Mouse (Mus musculus): Measurements from ENCODE around the gene E2f1. TPM values are rescaled to one million over a fixed set of nuclear protein-coding genes. Genes with fewer than 3 reads are reported as not detected.

The E2f1 gene
- total and polyA plus RNA-seq, 3 experiments = 5.1 to 19.6 (median 5.3) TPM

DNA sequence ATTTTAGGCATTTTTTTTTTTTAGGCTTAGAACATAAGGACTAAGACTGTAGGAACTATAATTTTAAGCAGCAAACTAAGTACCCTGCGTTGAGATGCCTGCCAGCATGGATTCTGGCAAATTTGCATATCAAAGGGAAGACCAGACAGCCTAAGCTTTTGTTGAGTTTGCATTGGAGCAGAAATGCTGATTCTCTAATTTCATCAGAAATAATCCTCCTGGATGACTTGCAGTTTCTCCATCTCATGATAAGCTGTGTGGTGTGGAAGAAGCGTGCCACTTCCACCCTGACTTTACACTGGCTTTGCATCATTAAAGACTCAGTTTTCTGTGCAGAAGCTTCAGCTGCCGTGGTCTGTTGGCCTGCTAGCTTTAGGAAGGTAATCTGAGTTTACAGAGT, 36.8 kb downstream of the E2f1 start:
- no peaks in the 10 kb centered on the region for H3K79me2 ChIP-seq (replicated peaks; ENCODE audit: control insufficient read depth, extremely low read depth, insufficient read depth, poor library complexity, severe bottlenecking)
- H3K9me3 ChIP-seq (replicated peaks; ENCODE audit: low read length) = no peaks in the 10 kb centered on the region
- H3K36me3 ChIP-seq (replicated peaks in 1 of 2; ENCODE audit: control insufficient read depth in 1 of 2, insufficient read depth in 1 of 2, low read length in 1 of 2) = peaks cover 39 to 82% of the 10 kb centered on the region in 2 experiments
- in situ Hi-C loops (cut with MboI; ENCODE audit: low pct_ligation_motif_present, low pct_unique_long_range_greater_than_20kb, low sequenced_read_pairs) = no loop called here
- no peaks in the 10 kb centered on the region for H3K4me1 ChIP-seq (ENCODE audit: control insufficient read depth in 1 of 2, insufficient read depth in 2 of 2)
- TF ChIP-seq USF1 (IDR thresholded peaks at IDR 0.05; ENCODE audit: low read depth, low read length) (no peak), ELF1 (IDR thresholded peaks at IDR 0.05; ENCODE audit: low read depth, low read length) (no peak), CTCF (conservative IDR thresholded peaks at IDR 0.05 in 1 of 2, IDR thresholded peaks at IDR 0.05 in 1 of 2; ENCODE audit: low read depth in 2 of 2, low read length in 2 of 2) (no peak), IRF4 (IDR thresholded peaks at IDR 0.05; ENCODE audit: low read depth, low read length) (no peak), POLR2A (IDR thresholded peaks at IDR 0.05; ENCODE audit: low read depth, low read length) (no peak), UBTF (IDR thresholded peaks at IDR 0.05; ENCODE audit: low read depth, low read length) (no peak), EP300 (IDR thresholded peaks at IDR 0.05; ENCODE audit: low read length) (no peak), MEF2A (IDR thresholded peaks at IDR 0.05; ENCODE audit: borderline replicate concordance, low read depth, low read length) (no peak), SIN3A (IDR thresholded peaks at IDR 0.05; ENCODE audit: low read length) (no peak), ZNF384 (IDR thresholded peaks at IDR 0.05; ENCODE audit: low read depth, low read length) (no peak), BHLHE40 (IDR thresholded peaks at IDR 0.05; ENCODE audit: low read depth, low read length) (no peak), MXI1 (IDR thresholded peaks at IDR 0.05; ENCODE audit: low read depth, low read length) (no peak), ZC3H11A (IDR thresholded peaks at IDR 0.05; ENCODE audit: low read depth, low read length) (no peak)
- no peak overlapping the region for H3K27ac ChIP-seq (ENCODE audit: insufficient read depth, low read depth)
- H3K9ac ChIP-seq (ENCODE audit: insufficient read depth, low read depth) = no peak overlapping the region
- no peak for DNase-seq (ENCODE audit: extremely low read depth)
- no peaks in the 10 kb centered on the region for H3K27me3 ChIP-seq (replicated peaks)
- dilution Hi-C loops (cut with MboI; ENCODE audit: extremely low pct_ligation_motif_present, extremely low pct_unique_long_range_greater_than_20kb, low sequenced_read_pairs) = no loop called here
- no peak overlapping the region for H3K4me2 ChIP-seq (ENCODE audit: insufficient read depth, low read depth, poor library complexity, severe bottlenecking)
- no peak overlapping the region for H3K4me3 ChIP-seq (replicated peaks in 1 of 3; ENCODE audit: low read depth in 2 of 3, low read length in 2 of 3, poor library complexity in 1 of 3)

DNA sequence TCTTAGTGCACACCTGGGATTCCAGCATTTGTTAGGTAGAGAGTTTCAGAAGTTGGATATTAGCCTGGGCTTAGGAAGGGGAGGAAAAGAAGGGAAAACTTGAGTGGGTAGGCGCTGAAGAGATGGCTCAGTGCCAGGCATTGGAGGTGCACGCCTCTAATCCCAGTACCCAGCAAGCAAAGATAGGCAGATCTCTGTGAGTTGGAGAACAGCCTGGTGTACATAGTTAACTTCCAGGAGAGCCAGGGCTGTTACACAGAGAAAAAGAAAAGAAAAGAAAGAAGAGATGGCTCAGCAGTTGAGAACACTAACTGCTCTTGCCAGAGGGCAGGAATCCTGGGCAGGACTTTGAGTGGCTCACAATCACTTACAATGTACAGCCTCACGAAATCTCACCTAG, 43.2 kb downstream of the E2f1 start:
- peaks cover 36 to 77% of the 10 kb centered on the region in 2 experiments for H3K36me3 ChIP-seq (replicated peaks in 1 of 2; ENCODE audit: control insufficient read depth in 1 of 2, insufficient read depth in 1 of 2, low read length in 1 of 2)
- no peak for DNase-seq (ENCODE audit: extremely low read depth)
- dilution Hi-C loops (cut with MboI; ENCODE audit: extremely low pct_ligation_motif_present, extremely low pct_unique_long_range_greater_than_20kb, low sequenced_read_pairs) = no loop called here

DNA sequence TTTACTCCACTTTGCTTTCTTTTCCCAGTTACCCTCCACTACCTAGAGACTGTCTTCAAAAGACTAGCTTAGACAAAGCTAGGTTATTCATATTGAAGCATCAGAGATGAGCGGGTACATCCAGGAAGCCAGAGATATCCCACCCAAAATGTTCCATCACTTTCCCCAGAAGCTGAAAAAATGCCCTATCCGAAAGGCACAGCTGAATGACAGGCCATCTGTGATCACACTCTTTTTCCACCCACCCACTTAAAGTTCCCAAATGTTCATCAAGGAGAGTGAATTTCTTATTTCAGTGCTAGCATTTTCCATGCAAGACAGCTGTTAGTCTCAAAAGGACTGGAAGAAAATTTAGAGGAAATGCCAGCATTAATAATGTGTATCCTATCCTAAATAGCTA, 44.4 kb downstream of the E2f1 start:
- Histone ChIP-seq H3K4me1 (ENCODE audit: control insufficient read depth in 1 of 2, insufficient read depth in 2 of 2) (no peaks in the 10 kb centered on the region), H3K36me3 (replicated peaks in 1 of 2; ENCODE audit: control insufficient read depth in 1 of 2, insufficient read depth in 1 of 2, low read length in 1 of 2) (peaks cover 29 to 74% of the 10 kb centered on the region in 2 experiments), H3K9me3 (replicated peaks; ENCODE audit: low read length) (no peaks in the 10 kb centered on the region), H3K79me2 (replicated peaks; ENCODE audit: control insufficient read depth, extremely low read depth, insufficient read depth, poor library complexity, severe bottlenecking) (no peaks in the 10 kb centered on the region), H3K27ac (ENCODE audit: insufficient read depth, low read depth) (no peak overlapping the region), H3K27me3 (replicated peaks) (no peaks in the 10 kb centered on the region), H3K4me3 (replicated peaks in 1 of 3; ENCODE audit: low read depth in 2 of 3, low read length in 2 of 3, poor library complexity in 1 of 3) (no peak overlapping the region), H3K4me2 (ENCODE audit: insufficient read depth, low read depth, poor library complexity, severe bottlenecking) (no peak overlapping the region), H3K9ac (ENCODE audit: insufficient read depth, low read depth) (no peak overlapping the region)
- in situ Hi-C loops (cut with MboI; ENCODE audit: low pct_ligation_motif_present, low pct_unique_long_range_greater_than_20kb, low sequenced_read_pairs) = no loop called here
- dilution Hi-C loops (cut with MboI; ENCODE audit: extremely low pct_ligation_motif_present, extremely low pct_unique_long_range_greater_than_20kb, low sequenced_read_pairs) = no loop called here
- TF ChIP-seq USF1 (IDR thresholded peaks at IDR 0.05; ENCODE audit: low read depth, low read length) (no peak), CHD1 (IDR thresholded peaks at IDR 0.05; ENCODE audit: low read depth, low read length) (no peak), ZC3H11A (IDR thresholded peaks at IDR 0.05; ENCODE audit: low read depth, low read length) (no peak), ZNF384 (IDR thresholded peaks at IDR 0.05; ENCODE audit: low read depth, low read length) (no peak), IRF4 (IDR thresholded peaks at IDR 0.05; ENCODE audit: low read depth, low read length) (no peak), NRF1 (IDR thresholded peaks at IDR 0.05; ENCODE audit: low read depth, low read length) (no peak), ZKSCAN1 (IDR thresholded peaks at IDR 0.05; ENCODE audit: borderline replicate concordance, low read depth, low read length) (no peak), TBP (conservative IDR thresholded peaks at IDR 0.05; ENCODE audit: low read depth, low read length) (no peak), CHD2 (IDR thresholded peaks at IDR 0.05; ENCODE audit: low read length) (no peak), RAD21 (IDR thresholded peaks at IDR 0.05; ENCODE audit: low read depth, low read length) (no peak)
- no peak for DNase-seq (ENCODE audit: extremely low read depth)

More for the DNA sequence above, 43.2 kb downstream of the E2f1 start:
- no peak overlapping the region for H3K27ac ChIP-seq (ENCODE audit: insufficient read depth, low read depth)
- no peaks in the 10 kb centered on the region for H3K4me1 ChIP-seq (ENCODE audit: control insufficient read depth in 1 of 2, insufficient read depth in 2 of 2)
- in situ Hi-C loops (cut with MboI; ENCODE audit: low pct_ligation_motif_present, low pct_unique_long_range_greater_than_20kb, low sequenced_read_pairs) = no loop called here
- H3K4me3 ChIP-seq (replicated peaks in 1 of 3; ENCODE audit: low read depth in 2 of 3, low read length in 2 of 3, poor library complexity in 1 of 3) = no peak overlapping the region
- no peak overlapping the region for H3K9ac ChIP-seq (ENCODE audit: insufficient read depth, low read depth)
- H3K9me3 ChIP-seq (replicated peaks; ENCODE audit: low read length) = no peaks in the 10 kb centered on the region
- H3K79me2 ChIP-seq (replicated peaks; ENCODE audit: control insufficient read depth, extremely low read depth, insufficient read depth, poor library complexity, severe bottlenecking) = no peaks in the 10 kb centered on the region
- no peak overlapping the region for H3K4me2 ChIP-seq (ENCODE audit: insufficient read depth, low read depth, poor library complexity, severe bottlenecking)
- TF ChIP-seq BHLHE40 (IDR thresholded peaks at IDR 0.05; ENCODE audit: low read depth, low read length) (no peak), POLR2A (IDR thresholded peaks at IDR 0.05; ENCODE audit: low read depth, low read length) (no peak)
- H3K27me3 ChIP-seq (replicated peaks) = no peaks in the 10 kb centered on the region

Measured in CH12.LX (cell line).